Mouse (Mus musculus) heart, embryonic 11.5 days (tissue): ENCODE results near the gene Npepl1. TPM values are rescaled to one million over a fixed set of nuclear protein-coding genes. Genes with fewer than 3 reads are reported as not detected.

Source experiments
- ATAC-seq: fragments of 200-750 bp; cut with Nextera tagmentation; replicated peaks from 2 replicates; pipeline ENCODE4 v1.8.0; 2017; ENCODE audit warnings: moderate library complexity; ENCODE audit not compliant: insufficient number of reproducible peaks, low FRiP score, low TSS enrichment
- H3K27ac ChIP-seq: fragments of 300-500 bp; sonication (generic); 2 replicates; pipeline ENCODE4 v1.5.1; 2014; ENCODE audit warnings: mild to moderate bottlenecking, low read depth, low read length
- H3K27me3 ChIP-seq: fragments of 300-500 bp; sonication (generic); 2 replicates; pipeline ENCODE4 v1.6.1; 2014; ENCODE audit warnings: mild to moderate bottlenecking, low read length, mixed read lengths; ENCODE audit not compliant: control insufficient read depth, insufficient read depth
- H3K36me3 ChIP-seq: fragments of 300-500 bp; sonication (generic); 2 replicates; pipeline ENCODE4 v1.6.1; 2014; ENCODE audit warnings: mild to moderate bottlenecking, low read length, moderate library complexity, mixed read lengths; ENCODE audit not compliant: control insufficient read depth, insufficient read depth
- H3K4me1 ChIP-seq: fragments of 300-500 bp; sonication (generic); 2 replicates; pipeline ENCODE4 v1.6.1; 2014; ENCODE audit warnings: low read length; ENCODE audit not compliant: control insufficient read depth, insufficient read depth
- H3K4me2 ChIP-seq: fragments of 300-500 bp; sonication (generic); 2 replicates; pipeline ENCODE4 v1.6.1; 2014; ENCODE audit warnings: mild to moderate bottlenecking, moderate library complexity
- H3K4me3 ChIP-seq: fragments of 300-500 bp; sonication (generic); 2 replicates; pipeline ENCODE4 v1.5.1; 2014; ENCODE audit warnings: low read depth, low read length
- H3K9ac ChIP-seq: fragments of 300-500 bp; sonication (generic); 2 replicates; pipeline ENCODE4 v1.6.1; 2014; ENCODE audit warnings: mild to moderate bottlenecking, low read depth, low read length, moderate library complexity
- H3K9me3 ChIP-seq: fragments of 300-500 bp; sonication (generic); replicated peaks from 2 replicates; pipeline ENCODE4 v1.6.1; 2016; ENCODE audit warnings: low read length; ENCODE audit not compliant: control insufficient read depth
- WGBS: fragments of 180-500 bp; shearing (Covaris S2); extraction: QIAGEN DNeasy Blood & Tissue Kit; methylation state at CpG from one replicate; pipeline ENCODE4 v1.1.7; 2014; ENCODE audit not compliant: insufficient replicate concordance; 5-methylcytosine and 5-hydroxymethylcytosine counted together
- polyA plus RNA-seq: library from polyadenylated mRNA; unstranded; fragments of >200 nt; fragmentation: Nextera tagmentation; extraction: Ambion mirVana; gene quantifications from 2 replicates; pipeline ENCODE4 v1.2.1, GENCODE M21; 2014

Gene Npepl1
- polyA plus RNA-seq, 1 experiment from 2014 or later, result 38.2 TPM

GRCm38 (mm10) chr2:174074621-174075020 lies 35.5 kb upstream of the Npepl1 start:
- peaks cover 17% of the 10 kb centered on the region for H3K4me1 ChIP-seq
- 0% methylated on average over 7 of the region's 13 CpGs for WGBS
- no peaks in the 10 kb centered on the region for H3K27me3 ChIP-seq
- peak overlapping the region; percentile 41; the same call in 1 of the 2 replicates for H3K27ac ChIP-seq
- no peak for ATAC-seq
- H3K9me3 ChIP-seq, result no peaks in the 10 kb centered on the region
- no peaks in the 10 kb centered on the region for H3K36me3 ChIP-seq
- peak overlapping the region; percentile 93 for H3K4me2 ChIP-seq
- peak overlapping the region; percentile 73 for H3K4me3 ChIP-seq
- peak overlapping the region; percentile 77 for H3K9ac ChIP-seq

GRCm38 (mm10) chr2:174075072-174075570 lies 35.0 kb upstream of the Npepl1 start:
- 1% methylated on average over 22 of the region's 22 CpGs for WGBS
- Histone ChIP-seq H3K27me3 (no peaks in the 10 kb centered on the region), H3K9me3 (no peaks in the 10 kb centered on the region), H3K4me1 (peaks cover 17% of the 10 kb centered on the region), H3K9ac (peak overlapping the region; percentile 77), H3K27ac (peak overlapping the region; percentile 41), H3K4me2 (peak overlapping the region; percentile 93), H3K4me3 (peak overlapping the region; percentile 73), H3K36me3 (no peaks in the 10 kb centered on the region)
- ATAC-seq, result no peak

- Histone ChIP-seq H3K9me3 (no peaks in the 10 kb centered on the region), H3K4me1 (peaks cover 17% of the 10 kb centered on the region), H3K9ac (peak within 1 kb of the TSS; percentile 79), H3K4me2 (peak within 1 kb of the TSS; percentile 93), H3K27ac (peak within 1 kb of the TSS; percentile 41), H3K36me3 (no peaks in the 10 kb centered on the region), H3K27me3 (no peaks in the 10 kb centered on the region), H3K4me3 (peak within 1 kb of the TSS; percentile 73)
- 1% methylated on average over 32 of the region's 32 CpGs for WGBS
- ATAC-seq, result peak; percentile 93
These were observed 34.3 kb upstream of the Npepl1 start, which contains the start of gene Stx16 for GRCm38 (mm10) chr2:174075673-174076432. Gene Stx16 (plus strand): TSS chr2:174076308.

GRCm38 (mm10) chr2:174076433-174076824 lies 33.7 kb upstream of the Npepl1 start:
- under 1% methylated on average over 22 of the region's 22 CpGs for WGBS
- peak; percentile 33 for ATAC-seq

DNA sequence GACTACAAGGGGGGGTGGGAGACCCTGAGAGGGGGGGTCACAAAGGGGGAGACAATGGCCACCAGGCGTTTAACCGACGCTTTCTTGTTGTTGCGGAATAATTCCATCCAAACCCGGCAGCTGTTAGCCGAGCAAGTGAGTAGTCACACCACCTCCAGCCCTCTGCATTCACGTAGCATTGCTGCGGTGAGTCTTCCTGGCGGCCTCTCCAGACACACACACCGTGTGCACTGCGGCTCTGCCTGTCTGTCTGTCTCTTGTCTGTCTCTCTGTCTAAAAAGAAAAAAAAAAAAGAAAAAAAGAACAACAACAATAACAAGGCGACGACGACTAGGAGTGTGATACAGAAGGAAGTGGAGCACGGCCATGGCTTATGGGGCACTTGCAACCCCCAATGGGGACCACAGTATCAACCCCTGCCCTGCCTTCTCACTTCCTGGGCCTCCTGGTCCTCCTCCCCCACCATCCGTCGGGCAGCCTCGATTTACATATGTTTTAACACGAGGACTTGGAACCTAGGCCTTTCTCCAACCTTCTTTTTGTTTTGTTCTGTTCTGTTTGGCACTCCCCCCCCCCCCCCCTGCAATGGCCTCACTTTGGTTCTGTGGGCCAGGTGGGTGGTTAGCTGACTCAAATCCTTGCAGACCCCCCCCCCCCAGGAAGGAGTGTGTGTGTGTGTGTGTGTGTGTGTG lies 33.0 kb upstream of the Npepl1 start:
- H3K9ac ChIP-seq, result peak overlapping the region; percentile 79
- no peaks in the 10 kb centered on the region for H3K27me3 ChIP-seq
- H3K4me2 ChIP-seq, result peak overlapping the region; percentile 93
- 0% methylated on average over 19 of the region's 19 CpGs for WGBS
- H3K4me1 ChIP-seq, result peaks cover 17% of the 10 kb centered on the region
- H3K27ac ChIP-seq, result peak overlapping the region; percentile 41
- H3K4me3 ChIP-seq, result peak overlapping the region; percentile 73
- no peaks in the 10 kb centered on the region for H3K36me3 ChIP-seq
- no peaks in the 10 kb centered on the region for H3K9me3 ChIP-seq
- no peak for ATAC-seq

More at GRCm38 (mm10) chr2:174076433-174076824, 33.7 kb upstream of the Npepl1 start:
- Histone ChIP-seq H3K9me3 (no peaks in the 10 kb centered on the region), H3K4me1 (peaks cover 17% of the 10 kb centered on the region), H3K4me2 (peak overlapping the region; percentile 93), H3K36me3 (no peaks in the 10 kb centered on the region), H3K9ac (peak overlapping the region; percentile 79), H3K4me3 (peak overlapping the region; percentile 73), H3K27me3 (no peaks in the 10 kb centered on the region), H3K27ac (peak overlapping the region; percentile 41)

DNA sequence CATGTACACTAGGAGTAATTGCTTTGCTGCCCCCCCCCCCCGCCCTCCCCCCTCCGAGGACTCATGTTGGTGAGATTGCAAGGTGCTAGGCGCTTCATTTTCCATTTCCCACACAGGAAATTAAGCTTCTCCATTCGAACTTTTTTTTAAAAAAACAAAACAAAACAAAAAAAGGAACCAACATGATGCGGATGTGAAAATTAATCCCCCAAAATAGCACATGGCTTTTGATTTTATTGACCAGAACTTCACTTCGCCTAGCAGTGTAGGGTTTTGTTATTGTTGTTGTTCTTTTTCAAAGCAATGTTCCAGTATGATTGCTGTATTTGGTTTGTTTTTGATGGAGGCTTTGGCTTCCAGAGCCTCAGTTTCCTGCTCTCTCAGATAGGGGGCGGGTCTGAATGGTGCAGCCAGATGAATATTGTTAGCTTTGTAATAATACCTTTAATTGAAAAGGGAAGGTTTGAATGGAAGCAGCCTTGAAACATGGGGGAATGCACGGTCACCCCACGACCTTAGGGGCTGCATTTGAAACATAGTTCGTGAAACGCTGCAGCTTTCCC lies 32.3 kb upstream of the Npepl1 start:
- Histone ChIP-seq H3K36me3 (no peaks in the 10 kb centered on the region), H3K4me2 (peak overlapping the region; percentile 93), H3K9me3 (no peaks in the 10 kb centered on the region), H3K9ac (peak overlapping the region; percentile 79), H3K27me3 (no peaks in the 10 kb centered on the region), H3K27ac (no peak overlapping the region), H3K4me1 (peaks cover 17% of the 10 kb centered on the region), H3K4me3 (peak overlapping the region; percentile 73)
- 15% methylated on average over 11 of the region's 11 CpGs for WGBS
- no peak for ATAC-seq

DNA sequence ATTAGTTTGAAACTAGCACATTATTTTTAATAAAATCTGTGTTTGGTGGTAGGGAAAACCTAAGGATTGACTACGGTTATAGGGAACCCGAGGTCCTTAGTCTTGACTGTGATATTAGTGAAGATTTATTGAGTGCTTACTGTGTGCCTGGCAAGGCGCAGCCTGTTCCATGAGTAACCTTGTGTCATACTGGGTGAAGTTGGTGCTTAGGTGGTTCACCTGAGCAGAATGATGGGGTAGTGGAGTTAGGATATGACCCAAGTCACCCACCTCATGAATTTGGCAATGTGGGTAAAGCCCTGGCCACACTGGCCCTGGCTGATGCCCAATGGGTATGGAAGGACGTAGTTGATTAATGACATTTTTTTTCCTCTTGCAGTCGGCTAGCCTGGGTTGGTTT lies 28.3 kb upstream of the Npepl1 start:
- H3K9me3 ChIP-seq, result no peaks in the 10 kb centered on the region
- no peak overlapping the region for H3K4me2 ChIP-seq
- 84% methylated on average over 5 of the region's 5 CpGs for WGBS
- H3K27me3 ChIP-seq, result no peaks in the 10 kb centered on the region
- H3K27ac ChIP-seq, result no peak overlapping the region
- H3K9ac ChIP-seq, result no peak overlapping the region
- H3K36me3 ChIP-seq, result 0 out of 2 replicates have a peak, but pooled peaks cover 2% of the 10 kb centered on the region
- peaks cover 13% of the 10 kb centered on the region for H3K4me1 ChIP-seq
- no peak overlapping the region for H3K4me3 ChIP-seq
- no peak for ATAC-seq

GRCm38 (mm10) chr2:174082380-174082918 lies 27.7 kb upstream of the Npepl1 start:
- Histone ChIP-seq H3K9ac (no peak overlapping the region), H3K36me3 (0 out of 2 replicates have a peak, but pooled peaks cover 2% of the 10 kb centered on the region), H3K4me2 (no peak overlapping the region), H3K9me3 (no peaks in the 10 kb centered on the region), H3K4me3 (no peak overlapping the region), H3K27me3 (no peaks in the 10 kb centered on the region), H3K27ac (no peak overlapping the region), H3K4me1 (peaks cover 9% of the 10 kb centered on the region)
- no peak for ATAC-seq
- 77% methylated on average over 3 of the region's 3 CpGs for WGBS
